Mouse (Mus musculus): Measurements from ENCODE around the gene Gps2.

DNA sequence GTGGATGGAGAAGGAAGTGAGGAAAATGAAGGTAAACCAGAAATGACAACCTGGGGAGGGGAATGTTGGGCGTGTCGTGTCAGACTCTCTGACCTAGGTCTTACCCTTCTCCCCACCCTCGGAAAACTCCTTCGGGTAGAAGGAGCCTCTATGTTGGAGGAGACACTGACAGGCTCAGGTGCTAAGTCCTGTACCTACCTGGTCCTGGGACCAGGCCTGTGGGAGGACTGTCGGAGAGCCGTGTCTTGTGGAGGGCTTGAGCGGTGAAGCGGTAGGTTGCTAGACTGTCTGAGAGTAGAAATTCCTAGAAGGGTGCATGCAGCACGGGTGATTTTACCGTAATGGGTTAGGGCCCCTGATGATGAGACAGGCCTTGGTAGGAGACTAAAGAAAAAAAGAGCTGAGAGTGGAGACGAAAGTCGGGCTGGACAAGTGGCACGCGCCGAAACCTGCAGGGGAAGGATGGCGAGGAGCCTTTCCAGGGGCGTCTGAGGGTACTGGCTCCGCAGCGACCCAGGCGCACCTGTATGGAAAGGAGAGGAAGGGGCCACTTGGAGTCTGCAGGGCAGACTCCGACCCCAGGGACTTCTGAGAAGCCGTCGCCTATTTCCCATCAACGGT is 51.1 kb downstream of the Gps2 start, which contains the start of gene Cldn7:
- TF ChIP-seq MAX (IDR thresholded peaks at IDR 0.05) (no peak), CTCF (IDR thresholded peaks at IDR 0.05; ENCODE audit: control insufficient read depth, insufficient read depth, insufficient read length) (no peak), MYOD1 (IDR thresholded peaks at IDR 0.05; ENCODE audit: control insufficient read depth, insufficient read length, low read depth) (no peak), CEBPB (IDR thresholded peaks at IDR 0.05; ENCODE audit: low read depth) (no peak)
